ENCODE assay signal across 8 mouse cellular contexts in genomic region chr9:44326371-44327063, GRCm38 (mm10). TPM values are rescaled to one million over a fixed set of nuclear protein-coding genes. Genes with fewer than 3 reads are reported as not detected.
A peak's percentile ranks its signal among the peaks of the same experiment; 100 is the strongest.
DNase-seq lines count a peak whose midpoint lies in the region; ATAC-seq and TF ChIP-seq lines count a peak whose summit lies in the region.

No protein-coding gene starts in this region.

- WGBS in embryonic facial prominence, embryonic 13.5 days, result under 1% methylated on average over 38 of the region's 38 CpGs
- WGBS in limb, embryonic 10.5 days, result under 1% methylated on average over 38 of the region's 38 CpGs
- WGBS in midbrain, embryonic 12.5 days, result under 1% methylated on average over 38 of the region's 38 CpGs
- WGBS in small intestine, adult 2 months, result under 1% methylated on average over 38 of the region's 38 CpGs

- peak overlapping the region; percentile 94 for H3K27ac ChIP-seq in embryonic facial prominence, embryonic 13.5 days
- H3K27ac ChIP-seq in limb, embryonic 10.5 days, result peak overlapping the region; percentile 95
- peak overlapping the region; percentile 90 for H3K27ac ChIP-seq in midbrain, embryonic 12.5 days (replicated peaks)
- peak overlapping the region; percentile 84 for H3K27ac ChIP-seq in small intestine, adult 2 months (ENCODE audit: insufficient read depth, low read depth, low read length)

- TF ChIP-seq CTCF in small intestine, adult 2 months (IDR thresholded peaks at IDR 0.05; ENCODE audit: extremely low read depth, insufficient read length, insufficient replicate concordance, low read depth, low read length), result no peak

- H3K27me3 ChIP-seq in embryonic facial prominence, embryonic 13.5 days, result no peaks in the 10 kb centered on the region
- no peaks in the 10 kb centered on the region for H3K27me3 ChIP-seq in limb, embryonic 10.5 days (ENCODE audit: low read depth, poor library complexity, severe bottlenecking)
- H3K27me3 ChIP-seq in midbrain, embryonic 12.5 days, result no peaks in the 10 kb centered on the region
- no peaks in the 10 kb centered on the region for H3K27me3 ChIP-seq in small intestine, adult 2 months (ENCODE audit: control insufficient read depth, insufficient read depth, low read length)

- peak overlapping the region; percentile 83 for H3K4me3 ChIP-seq in embryonic facial prominence, embryonic 13.5 days
- peak overlapping the region; percentile 67 for H3K4me3 ChIP-seq in limb, embryonic 10.5 days
- H3K4me3 ChIP-seq in midbrain, embryonic 12.5 days, result peak overlapping the region; percentile 78
- peak overlapping the region; percentile 95 for H3K4me3 ChIP-seq in small intestine, adult 2 months (ENCODE audit: low read depth, low read length)

- H3K9ac ChIP-seq in embryonic facial prominence, embryonic 13.5 days, result peak overlapping the region; percentile 91
- H3K9ac ChIP-seq in midbrain, embryonic 12.5 days (replicated peaks), result peak overlapping the region; percentile 85

- peaks cover 33% of the 10 kb centered on the region for H3K36me3 ChIP-seq in embryonic facial prominence, embryonic 13.5 days
- H3K36me3 ChIP-seq in limb, embryonic 10.5 days, result peaks cover 38% of the 10 kb centered on the region
- H3K36me3 ChIP-seq in midbrain, embryonic 12.5 days, result peaks cover 29% of the 10 kb centered on the region
- peaks cover 5% of the 10 kb centered on the region for H3K36me3 ChIP-seq in small intestine, adult 2 months (ENCODE audit: control insufficient read depth, insufficient read depth, low read length)

- DNase-seq in 3134 (ENCODE audit: extremely low read depth, insufficient read length, low spot score), result peak; percentile 85
- peak; percentile 79 for DNase-seq in adrenal gland, postnatal 25 days
- peak; percentile 99 for DNase-seq in heart, adult 11 months
- DNase-seq in kidney, adult 11 months, result peak; percentile 90
- peak; percentile 82 for DNase-seq in limb, embryonic 10.5 days (ENCODE audit: low spot score)

- ATAC-seq in embryonic facial prominence, embryonic 13.5 days (ENCODE audit: insufficient number of reproducible peaks, insufficient read depth, low FRiP score, low TSS enrichment, low read depth), result peak; percentile 83
- peak; percentile 85 for ATAC-seq in midbrain, embryonic 12.5 days (ENCODE audit: low FRiP score, low read depth)

- H3K4me1 ChIP-seq in embryonic facial prominence, embryonic 13.5 days, result peaks cover 13% of the 10 kb centered on the region
- peaks cover 15% of the 10 kb centered on the region for H3K4me1 ChIP-seq in limb, embryonic 10.5 days
- peaks cover 18% of the 10 kb centered on the region for H3K4me1 ChIP-seq in midbrain, embryonic 12.5 days
- peaks cover 5% of the 10 kb centered on the region; the same call in 1 of the 2 replicates for H3K4me1 ChIP-seq in small intestine, adult 2 months (ENCODE audit: control insufficient read depth, insufficient read depth, insufficient read length, low read length)

- peak overlapping the region; percentile 76 for H3K4me2 ChIP-seq in embryonic facial prominence, embryonic 13.5 days
- H3K4me2 ChIP-seq in midbrain, embryonic 12.5 days (replicated peaks), result peak overlapping the region; percentile 61

- peak; percentile 49; the same call in 1 of the 2 replicates for TF ChIP-seq POLR2A in small intestine, adult 2 months (IDR thresholded peaks at IDR 0.05; ENCODE audit: low read depth, low read length)

- H3K9me3 ChIP-seq in embryonic facial prominence, embryonic 13.5 days, result no peaks in the 10 kb centered on the region
- H3K9me3 ChIP-seq in limb, embryonic 10.5 days (replicated peaks), result no peaks in the 10 kb centered on the region
- H3K9me3 ChIP-seq in midbrain, embryonic 12.5 days, result no peaks in the 10 kb centered on the region

RNA-seq across cellular contexts. Expression of gene Dpagt1, which starts 0.7 kb away (rescaled TPM):
- total RNA-seq in adrenal gland, postnatal 25 days (2021), result 34.3 and 34.5 TPM in 2 replicates
- 38.4 and 40.5 TPM in 2 replicates for polyA plus RNA-seq in embryonic facial prominence, embryonic 13.5 days (2015; fragmentation: Nextera tagmentation; extraction: Ambion mirVana)
- polyA plus RNA-seq in limb, embryonic 10.5 days (2016; fragmentation: Nextera tagmentation; extraction: Ambion mirVana), result 45.3 and 46.9 TPM in 2 replicates
- 34.7 and 39.1 TPM in 2 replicates for polyA plus RNA-seq in midbrain, embryonic 12.5 days (2016; fragmentation: Nextera tagmentation; extraction: Ambion mirVana)
- polyA plus RNA-seq in small intestine, adult 2 months (2012; rRNA removed), result 27.7 and 47.4 TPM in 2 replicates

RNA-seq across cellular contexts. Expression of gene C2cd2l, which starts 6.4 kb away (rescaled TPM):
- total RNA-seq in adrenal gland, postnatal 25 days (2021), result 43.3 and 48.8 TPM in 2 replicates
- polyA plus RNA-seq in embryonic facial prominence, embryonic 13.5 days (2015; fragmentation: Nextera tagmentation; extraction: Ambion mirVana), result 8.3 TPM in 2 replicates
- 6.9 and 9.9 TPM in 2 replicates for polyA plus RNA-seq in limb, embryonic 10.5 days (2016; fragmentation: Nextera tagmentation; extraction: Ambion mirVana)
- 19.0 and 19.7 TPM in 2 replicates for polyA plus RNA-seq in midbrain, embryonic 12.5 days (2016; fragmentation: Nextera tagmentation; extraction: Ambion mirVana)
- polyA plus RNA-seq in small intestine, adult 2 months (2012; rRNA removed), result 113 and 257 TPM in 2 replicates

RNA-seq across cellular contexts. Expression of gene H2afx, which starts 8.0 kb away (rescaled TPM):
- 56.5 and 65.2 TPM in 2 replicates for total RNA-seq in adrenal gland, postnatal 25 days (2021)
- 365 and 385 TPM in 2 replicates for polyA plus RNA-seq in embryonic facial prominence, embryonic 13.5 days (2015; fragmentation: Nextera tagmentation; extraction: Ambion mirVana)
- polyA plus RNA-seq in limb, embryonic 10.5 days (2016; fragmentation: Nextera tagmentation; extraction: Ambion mirVana), result 515 and 551 TPM in 2 replicates
- polyA plus RNA-seq in midbrain, embryonic 12.5 days (2016; fragmentation: Nextera tagmentation; extraction: Ambion mirVana), result 351 and 363 TPM in 2 replicates
- 180 and 255 TPM in 2 replicates for polyA plus RNA-seq in small intestine, adult 2 months (2012; rRNA removed)

RNA-seq across cellular contexts. Expression of gene Hmbs, which starts 17.5 kb away (rescaled TPM):
- 81.2 and 102 TPM in 2 replicates for total RNA-seq in adrenal gland, postnatal 25 days (2021)
- 114 and 119 TPM in 2 replicates for polyA plus RNA-seq in embryonic facial prominence, embryonic 13.5 days (2015; fragmentation: Nextera tagmentation; extraction: Ambion mirVana)
- polyA plus RNA-seq in limb, embryonic 10.5 days (2016; fragmentation: Nextera tagmentation; extraction: Ambion mirVana), result 174 and 195 TPM in 2 replicates
- 96.4 and 109 TPM in 2 replicates for polyA plus RNA-seq in midbrain, embryonic 12.5 days (2016; fragmentation: Nextera tagmentation; extraction: Ambion mirVana)
- 37.0 and 44.0 TPM in 2 replicates for polyA plus RNA-seq in small intestine, adult 2 months (2012; rRNA removed)

RNA-seq across cellular contexts. Expression of gene Hinfp, which starts 21.0 kb away (rescaled TPM):
- 23.6 and 29.3 TPM in 2 replicates for total RNA-seq in adrenal gland, postnatal 25 days (2021)
- 27.9 and 30.6 TPM in 2 replicates for polyA plus RNA-seq in embryonic facial prominence, embryonic 13.5 days (2015; fragmentation: Nextera tagmentation; extraction: Ambion mirVana)
- polyA plus RNA-seq in limb, embryonic 10.5 days (2016; fragmentation: Nextera tagmentation; extraction: Ambion mirVana), result 28.2 and 30.4 TPM in 2 replicates
- 33.9 and 38.5 TPM in 2 replicates for polyA plus RNA-seq in midbrain, embryonic 12.5 days (2016; fragmentation: Nextera tagmentation; extraction: Ambion mirVana)
- polyA plus RNA-seq in small intestine, adult 2 months (2012; rRNA removed), result 20.6 and 20.8 TPM in 2 replicates

Comparison
In these comparisons a context has a peak if more than half of its experiments do, and no peak if none do; other contexts are left out.
1. Peak in every context shown above with its lines: DNase-seq, ATAC-seq, H3K4me3 ChIP-seq and H3K27ac ChIP-seq.